Mouse (Mus musculus): Measurements from ENCODE around the gene Gm28042.

The Gm28042 gene

GRCm38 (mm10) chr2:120060651-120061050 lies 33.4 kb downstream of the Gm28042 start:
- no peak for DNase-seq

GRCm38 (mm10) chr2:120062248-120062647 lies 35.0 kb downstream of the Gm28042 start:
- peak; percentile 35 to 61 for DNase-seq

GRCm38 (mm10) chr2:120064639-120065038 lies 37.3 kb downstream of the Gm28042 start:
- DNase-seq, result no peak

DNA sequence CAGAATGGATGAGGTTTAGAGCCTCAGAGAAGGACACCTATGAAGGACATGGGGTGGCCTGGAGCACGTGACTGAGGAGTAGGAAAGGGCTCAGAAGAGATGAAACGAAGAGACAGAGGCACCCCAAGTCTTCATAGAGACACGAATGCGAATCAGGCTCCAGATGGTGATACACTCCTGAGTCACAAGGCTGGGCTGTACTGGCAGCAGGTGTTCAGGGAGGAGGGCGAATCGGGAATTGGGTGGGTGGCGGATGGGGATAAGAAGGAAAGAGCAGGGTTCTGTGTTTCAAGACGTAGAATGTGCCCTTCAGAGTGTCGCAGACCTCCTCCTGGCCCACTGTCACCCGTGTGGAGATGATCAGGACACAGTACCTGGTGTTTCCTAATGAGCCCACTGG lies 38.0 kb downstream of the Gm28042 start:
- DNase-seq, result no peak

DNA sequence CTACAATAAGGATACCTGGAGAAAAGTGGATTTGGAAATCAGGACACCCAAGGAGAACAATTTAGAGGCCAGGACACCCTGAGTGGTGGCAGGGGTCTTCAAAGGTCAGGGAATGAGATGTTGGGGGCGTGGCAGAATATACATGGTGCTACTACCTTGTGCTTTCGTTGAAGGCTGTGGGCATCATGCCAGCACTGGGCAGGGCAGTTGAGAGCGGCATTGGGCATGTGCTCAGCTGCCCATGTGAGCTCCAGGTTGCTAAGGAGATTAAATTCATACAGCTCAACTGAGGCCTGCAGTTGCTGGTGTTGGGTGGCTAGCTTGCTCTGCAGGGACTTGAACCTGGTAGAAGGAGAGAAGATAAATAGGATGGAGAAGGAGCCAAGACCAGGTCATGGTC lies 38.9 kb downstream of the Gm28042 start:
- peak in 1 of 2 experiments; percentile 29 for DNase-seq

- DNase-seq, result peak; percentile 57 to 69
These were observed 41.5 kb downstream of the Gm28042 start for GRCm38 (mm10) chr2:120068555-120069465.

- no peak for DNase-seq
These were observed 42.2 kb downstream of the Gm28042 start for GRCm38 (mm10) chr2:120069466-120069990.

GRCm38 (mm10) chr2:120074096-120074495 lies 46.8 kb downstream of the Gm28042 start:
- DNase-seq, result peak; percentile 39 to 54

- DNase-seq, result peak; percentile 81 to 85
These were observed 48.9 kb downstream of the Gm28042 start for GRCm38 (mm10) chr2:120076076-120076705.

DNA sequence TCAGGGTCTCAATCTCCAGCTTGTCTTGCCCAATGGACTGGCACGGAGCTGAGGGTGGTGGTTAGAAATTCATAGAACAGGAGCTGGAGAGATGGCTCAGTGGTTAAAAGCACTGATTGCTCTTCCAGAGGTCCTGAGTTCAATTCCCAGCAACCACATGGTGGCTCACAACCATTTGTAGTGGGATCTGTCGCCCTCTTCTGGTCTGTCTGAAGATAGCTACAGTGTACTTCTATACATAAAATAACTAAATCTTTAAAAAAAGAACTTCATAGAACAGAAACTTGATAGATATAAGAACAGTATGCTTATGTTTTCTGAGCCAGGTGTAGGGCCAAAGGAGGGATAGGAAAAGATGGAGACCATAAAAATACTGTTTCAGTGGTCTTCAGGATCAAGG lies 55.1 kb downstream of the Gm28042 start:
- no peak for DNase-seq

DNA sequence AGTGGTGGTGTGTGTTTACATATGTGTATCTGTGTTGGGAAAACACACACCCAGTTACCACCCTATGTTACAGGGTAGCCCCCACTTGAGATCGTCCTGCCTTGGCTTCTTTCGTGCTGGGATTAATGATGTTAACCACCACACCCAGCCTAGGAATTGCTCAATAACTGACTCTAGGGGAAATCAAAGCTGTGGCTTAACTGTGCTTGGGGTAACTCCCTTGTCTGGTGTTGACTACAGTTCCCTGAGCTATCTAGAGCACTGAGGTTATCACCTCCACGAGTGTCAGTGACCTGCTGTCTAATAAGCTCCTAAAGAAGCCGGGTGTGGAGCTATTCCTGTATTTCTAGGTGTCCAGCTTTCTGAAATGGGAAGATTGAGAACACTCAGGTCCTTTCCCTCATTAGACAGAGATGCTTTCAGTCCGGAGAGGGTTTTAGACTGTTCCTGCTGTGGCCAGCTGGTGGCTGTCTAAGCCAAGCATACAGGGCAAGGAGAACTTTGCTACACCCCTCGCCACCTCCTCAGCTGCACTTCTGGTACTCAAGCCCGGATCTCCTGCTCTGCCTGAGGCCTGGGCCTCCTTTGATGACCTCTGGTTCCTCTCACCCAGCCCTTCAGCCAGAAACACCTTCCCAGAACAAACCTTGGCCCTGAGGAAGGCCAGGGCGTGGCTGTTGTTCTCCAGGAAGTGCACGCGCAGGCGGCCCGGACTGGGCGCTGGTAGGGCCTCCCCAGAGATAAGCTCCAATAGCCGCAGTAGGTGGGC lies 57.5 kb downstream of the Gm28042 start:
- no peak for DNase-seq

DNA sequence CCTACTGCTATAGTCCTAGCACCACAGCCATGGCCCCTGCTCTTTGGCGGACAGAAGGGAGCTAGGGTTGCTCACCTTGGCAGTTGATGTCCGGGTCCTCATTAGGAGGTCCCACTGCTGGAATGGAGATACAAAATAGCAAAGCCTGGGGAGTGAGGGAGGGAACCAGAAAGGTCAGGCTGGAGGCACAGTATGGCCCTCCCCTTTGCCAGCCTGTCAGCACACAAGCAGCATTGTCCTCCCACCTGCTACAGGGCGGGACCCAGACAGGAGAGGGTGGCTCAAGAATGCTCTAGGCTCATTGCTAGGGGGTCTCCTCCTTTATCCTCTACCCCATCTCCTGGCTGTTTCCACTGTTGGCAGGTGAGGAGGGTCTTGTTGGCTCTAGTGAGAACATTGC lies 58.7 kb downstream of the Gm28042 start:
- DNase-seq, result no peak

- DNase-seq, result no peak
These were observed 60.1 kb downstream of the Gm28042 start for GRCm38 (mm10) chr2:120087391-120087790.

DNA sequence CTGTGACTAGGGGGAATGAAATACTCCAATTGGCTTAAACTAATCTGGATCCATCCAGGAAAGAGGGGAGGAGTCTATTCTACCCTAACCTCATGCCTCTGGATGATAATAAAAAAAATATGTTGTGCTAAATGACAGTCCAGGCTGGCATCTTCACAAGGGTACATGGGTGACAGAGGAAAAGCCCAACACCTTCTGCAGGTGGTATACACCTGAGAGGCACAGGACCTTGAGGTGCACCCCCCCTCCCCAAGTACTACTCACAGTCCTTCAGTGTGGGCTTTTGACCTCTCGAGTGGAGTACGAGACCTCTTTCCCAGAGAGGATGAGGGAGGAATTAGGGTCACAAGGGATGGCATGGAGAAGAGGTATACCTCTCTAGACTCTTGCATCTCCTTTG lies 60.6 kb downstream of the Gm28042 start:
- DNase-seq, result no peak

DNA sequence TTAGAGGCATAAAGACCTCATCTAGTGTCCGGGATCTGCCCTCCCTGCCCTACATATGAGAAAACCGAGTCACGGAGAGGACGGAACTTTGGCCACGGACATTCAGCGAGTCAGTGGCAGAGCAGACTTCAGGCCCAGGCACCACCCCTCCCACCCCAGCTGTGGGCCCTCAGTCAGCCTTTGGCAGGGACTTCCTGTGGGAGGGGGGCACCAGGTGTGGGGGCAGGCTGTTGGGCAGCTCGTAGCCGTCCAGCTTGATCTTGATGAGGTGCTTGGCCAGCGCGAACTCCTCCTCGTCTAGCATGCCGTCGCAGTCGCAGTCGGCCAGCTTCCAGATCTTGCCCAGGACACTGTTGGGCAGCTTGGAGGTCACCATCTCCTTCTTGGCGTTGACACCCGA lies 63.7 kb downstream of the Gm28042 start:
- no peak for DNase-seq
